Mouse (Mus musculus): ENCODE measurements around the gene Ctnna2. TPM values are rescaled to one million over a fixed set of nuclear protein-coding genes. Genes with fewer than 3 reads are reported as not detected.

The Ctnna2 gene
- polyA plus RNA-seq, 1 experiment from 2014 or later, result 0.32 TPM

GRCm38 (mm10) chr6:77265163-77265562, 714.3 kb downstream of the Ctnna2 start:
- Histone ChIP-seq H3K27me3 (ENCODE audit: control insufficient read depth, insufficient read depth, low read length) (no peaks in the 10 kb centered on the region; the same call in 1 of the 2 replicates), H3K4me2 (replicated peaks; ENCODE audit: low read depth, low read length) (no peak overlapping the region), H3K4me1 (ENCODE audit: control insufficient read depth, insufficient read depth, low read length) (no peaks in the 10 kb centered on the region), H3K9ac (ENCODE audit: low read depth, low read length) (no peak overlapping the region), H3K4me3 (ENCODE audit: low read length) (no peak overlapping the region), H3K36me3 (ENCODE audit: control insufficient read depth, insufficient read depth, low read length) (no peaks in the 10 kb centered on the region), H3K9me3 (ENCODE audit: control insufficient read depth, low read length) (no peaks in the 10 kb centered on the region), H3K27ac (ENCODE audit: low read depth, low read length) (no peak overlapping the region)
- ATAC-seq (ENCODE audit: low FRiP score, low TSS enrichment), result no peak
- WGBS, result 69% methylated on average over 3 of the region's 3 CpGs

GRCm38 (mm10) chr6:77257358-77258105, 722.0 kb downstream of the Ctnna2 start:
- no peak overlapping the region for H3K9ac ChIP-seq (ENCODE audit: low read depth, low read length)
- H3K27me3 ChIP-seq (ENCODE audit: control insufficient read depth, insufficient read depth, low read length), result no peaks in the 10 kb centered on the region; the same call in 1 of the 2 replicates
- no peaks in the 10 kb centered on the region for H3K36me3 ChIP-seq (ENCODE audit: control insufficient read depth, insufficient read depth, low read length)
- H3K4me1 ChIP-seq (ENCODE audit: control insufficient read depth, insufficient read depth, low read length), result no peaks in the 10 kb centered on the region
- H3K9me3 ChIP-seq (ENCODE audit: control insufficient read depth, low read length), result no peaks in the 10 kb centered on the region
- ATAC-seq (ENCODE audit: low FRiP score, low TSS enrichment), result no peak
- no peak overlapping the region for H3K27ac ChIP-seq (ENCODE audit: low read depth, low read length)
- H3K4me3 ChIP-seq (ENCODE audit: low read length), result no peak overlapping the region
- WGBS, result 40% methylated on average over 7 of the region's 7 CpGs
- H3K4me2 ChIP-seq (replicated peaks; ENCODE audit: low read depth, low read length), result no peak overlapping the region

GRCm38 (mm10) chr6:77256348-77256747, 723.2 kb downstream of the Ctnna2 start:
- 55% methylated on average over 4 of the region's 4 CpGs for WGBS
- H3K4me2 ChIP-seq (replicated peaks; ENCODE audit: low read depth, low read length), result no peak overlapping the region
- H3K4me3 ChIP-seq (ENCODE audit: low read length), result no peak overlapping the region
- H3K27me3 ChIP-seq (ENCODE audit: control insufficient read depth, insufficient read depth, low read length), result no peaks in the 10 kb centered on the region
- ATAC-seq (ENCODE audit: low FRiP score, low TSS enrichment), result peak; percentile 64; the same call in 1 of the 2 replicates
- no peak overlapping the region for H3K27ac ChIP-seq (ENCODE audit: low read depth, low read length)
- H3K36me3 ChIP-seq (ENCODE audit: control insufficient read depth, insufficient read depth, low read length), result no peaks in the 10 kb centered on the region
- H3K9ac ChIP-seq (ENCODE audit: low read depth, low read length), result no peak overlapping the region
- no peaks in the 10 kb centered on the region for H3K4me1 ChIP-seq (ENCODE audit: control insufficient read depth, insufficient read depth, low read length)
- H3K9me3 ChIP-seq (ENCODE audit: control insufficient read depth, low read length), result no peaks in the 10 kb centered on the region

GRCm38 (mm10) chr6:77253480-77253879, 726.0 kb downstream of the Ctnna2 start:
- no peak for ATAC-seq (ENCODE audit: low FRiP score, low TSS enrichment)
- H3K27ac ChIP-seq (ENCODE audit: low read depth, low read length), result no peak overlapping the region
- 88% methylated on average over 5 of the region's 5 CpGs for WGBS

GRCm38 (mm10) chr6:77243541-77244231, 735.8 kb downstream of the Ctnna2 start:
- peak overlapping the region; percentile 29; the same call in 1 of the 2 replicates for H3K9ac ChIP-seq (ENCODE audit: low read depth, low read length)
- H3K4me2 ChIP-seq (replicated peaks; ENCODE audit: low read depth, low read length), result peak overlapping the region; percentile 92
- peak overlapping the region; percentile 49 for H3K4me3 ChIP-seq (ENCODE audit: low read length)
- no peaks in the 10 kb centered on the region for H3K9me3 ChIP-seq (ENCODE audit: control insufficient read depth, low read length)
- 0 out of 2 replicates have a peak, but pooled peaks cover 6% of the 10 kb centered on the region for H3K4me1 ChIP-seq (ENCODE audit: control insufficient read depth, insufficient read depth, low read length)
- ATAC-seq (ENCODE audit: low FRiP score, low TSS enrichment), result peak; percentile 78
- H3K27me3 ChIP-seq (ENCODE audit: control insufficient read depth, insufficient read depth, low read length), result peaks cover 52% of the 10 kb centered on the region
- WGBS, result under 1% methylated on average over 43 of the region's 43 CpGs
- no peak overlapping the region for H3K27ac ChIP-seq (ENCODE audit: low read depth, low read length)
- no peaks in the 10 kb centered on the region for H3K36me3 ChIP-seq (ENCODE audit: control insufficient read depth, insufficient read depth, low read length)

More at GRCm38 (mm10) chr6:77253480-77253879, 726.0 kb downstream of the Ctnna2 start:
- H3K36me3 ChIP-seq (ENCODE audit: control insufficient read depth, insufficient read depth, low read length), result no peaks in the 10 kb centered on the region
- H3K4me2 ChIP-seq (replicated peaks; ENCODE audit: low read depth, low read length), result no peak overlapping the region
- no peaks in the 10 kb centered on the region for H3K9me3 ChIP-seq (ENCODE audit: control insufficient read depth, low read length)
- no peak overlapping the region for H3K4me3 ChIP-seq (ENCODE audit: low read length)
- H3K4me1 ChIP-seq (ENCODE audit: control insufficient read depth, insufficient read depth, low read length), result no peaks in the 10 kb centered on the region
- no peak overlapping the region for H3K9ac ChIP-seq (ENCODE audit: low read depth, low read length)
- no peaks in the 10 kb centered on the region for H3K27me3 ChIP-seq (ENCODE audit: control insufficient read depth, insufficient read depth, low read length)

- H3K4me1 ChIP-seq (ENCODE audit: control insufficient read depth, insufficient read depth, low read length), result 0 out of 2 replicates have a peak, but pooled peaks cover 6% of the 10 kb centered on the region
- peaks cover 52% of the 10 kb centered on the region for H3K27me3 ChIP-seq (ENCODE audit: control insufficient read depth, insufficient read depth, low read length)
- peak within 1 kb of the TSS; percentile 92 for H3K4me2 ChIP-seq (replicated peaks; ENCODE audit: low read depth, low read length)
- H3K27ac ChIP-seq (ENCODE audit: low read depth, low read length), result no peak within 1 kb of the TSS
- H3K9ac ChIP-seq (ENCODE audit: low read depth, low read length), result peak within 1 kb of the TSS; percentile 55; the same call in 1 of the 2 replicates
- no peaks in the 10 kb centered on the region for H3K9me3 ChIP-seq (ENCODE audit: control insufficient read depth, low read length)
- ATAC-seq (ENCODE audit: low FRiP score, low TSS enrichment), result peak; percentile 83
- no peaks in the 10 kb centered on the region for H3K36me3 ChIP-seq (ENCODE audit: control insufficient read depth, insufficient read depth, low read length)
- peak within 1 kb of the TSS; percentile 49 for H3K4me3 ChIP-seq (ENCODE audit: low read length)
- WGBS, result under 1% methylated on average over 52 of the region's 53 CpGs
Observed at GRCm38 (mm10) chr6:77242601-77243406, 736.7 kb downstream of the Ctnna2 start, which contains the start of gene Lrrtm1. Lrrtm1 (plus strand) TSS chr6:77242689.

- H3K9me3 ChIP-seq (ENCODE audit: control insufficient read depth, low read length), result no peaks in the 10 kb centered on the region
- ATAC-seq (ENCODE audit: low FRiP score, low TSS enrichment), result no peak
- H3K27ac ChIP-seq (ENCODE audit: low read depth, low read length), result no peak overlapping the region
- no peak overlapping the region for H3K9ac ChIP-seq (ENCODE audit: low read depth, low read length)
- H3K4me2 ChIP-seq (replicated peaks; ENCODE audit: low read depth, low read length), result no peak overlapping the region
- no peaks in the 10 kb centered on the region for H3K36me3 ChIP-seq (ENCODE audit: control insufficient read depth, insufficient read depth, low read length)
- no peak overlapping the region for H3K4me3 ChIP-seq (ENCODE audit: low read length)
- WGBS, result 5% methylated on average over 1 of the region's 1 CpGs
- H3K4me1 ChIP-seq (ENCODE audit: control insufficient read depth, insufficient read depth, low read length), result 0 out of 2 replicates have a peak, but pooled peaks cover 6% of the 10 kb centered on the region
- peaks cover 38% of the 10 kb centered on the region for H3K27me3 ChIP-seq (ENCODE audit: control insufficient read depth, insufficient read depth, low read length)
Observed at GRCm38 (mm10) chr6:77240426-77240825, 739.1 kb downstream of the Ctnna2 start.

- Histone ChIP-seq H3K9ac (ENCODE audit: low read depth, low read length) (no peak overlapping the region), H3K36me3 (ENCODE audit: control insufficient read depth, insufficient read depth, low read length) (no peaks in the 10 kb centered on the region), H3K4me2 (replicated peaks; ENCODE audit: low read depth, low read length) (no peak overlapping the region), H3K4me1 (ENCODE audit: control insufficient read depth, insufficient read depth, low read length) (no peaks in the 10 kb centered on the region), H3K4me3 (ENCODE audit: low read length) (no peak overlapping the region), H3K9me3 (ENCODE audit: control insufficient read depth, low read length) (no peaks in the 10 kb centered on the region), H3K27me3 (ENCODE audit: control insufficient read depth, insufficient read depth, low read length) (no peaks in the 10 kb centered on the region), H3K27ac (ENCODE audit: low read depth, low read length) (no peak overlapping the region)
- peak; percentile 64; the same call in 1 of the 2 replicates for ATAC-seq (ENCODE audit: low FRiP score, low TSS enrichment)
- 53% methylated on average over 16 of the region's 16 CpGs for WGBS
Observed at GRCm38 (mm10) chr6:77222849-77223638, 756.5 kb downstream of the Ctnna2 start.

Data from kidney, embryonic 14.5 days (tissue).